Mouse (Mus musculus) MEL (cell line): ENCODE measurements around the gene Abca7. TPM values are rescaled to one million over a fixed set of nuclear protein-coding genes. Genes with fewer than 3 reads are reported as not detected.

Experiments used
- DNase-seq: peaks from one replicate; pipeline ENCODE4 v3.0.0; 2011; ENCODE audit warnings: low read depth, low spot score
- H3K27ac ChIP-seq: 2 replicates; pipeline ENCODE4 v1.5.1; 2012; ENCODE audit warnings: low read depth, mild to moderate bottlenecking, control low read depth, low read length, moderate library complexity; ENCODE audit not compliant: control insufficient read depth
- H3K27me3 ChIP-seq, 2 experiments: fragments of 150-350 bp in 1 of 2; sonication (generic) in 1 of 2; 2 replicates each; pipeline ENCODE4 v1.6.1; 2012; ENCODE audit warnings: low read length in 2 of 2, mild to moderate bottlenecking in 2 of 2, improper control_type of control experiment in 1 of 2, moderate library complexity in 1 of 2; ENCODE audit not compliant: insufficient read depth in 2 of 2, control insufficient read depth in 1 of 2
- H3K36me3 ChIP-seq, 2 experiments: 2 replicates each; pipeline ENCODE4 v1.6.1; 2012 to 2014; ENCODE audit warnings: low read length in 2 of 2, improper control_type of control experiment in 1 of 2, inconsistent platforms in 1 of 2, mild to moderate bottlenecking in 1 of 2; ENCODE audit not compliant: insufficient read depth in 2 of 2, control insufficient read depth in 1 of 2
- H3K4me1 ChIP-seq, 2 experiments: fragments of 150-350 bp in 1 of 2; sonication (generic) in 1 of 2; 2 replicates each; pipeline ENCODE4 v1.6.1; 2012; ENCODE audit warnings: low read length in 2 of 2, improper control_type of control experiment in 1 of 2, mild to moderate bottlenecking in 1 of 2; ENCODE audit not compliant: insufficient read depth in 2 of 2, control insufficient read depth in 1 of 2
- H3K4me3 ChIP-seq, 2 experiments: fragments of 150-350 bp in 1 of 2; sonication (generic) in 1 of 2; 2 replicates each; pipeline ENCODE4 v1.5.1; 2012; ENCODE audit warnings: low read depth in 2 of 2, low read length in 2 of 2, mild to moderate bottlenecking in 2 of 2, moderate library complexity in 2 of 2, control low read depth in 1 of 2, improper control_type of control experiment in 1 of 2; ENCODE audit not compliant: control insufficient read depth in 1 of 2, insufficient read depth in 1 of 2
- H3K79me2 ChIP-seq: 2 replicates; pipeline ENCODE4 v1.6.1; 2012; ENCODE audit warnings: mild to moderate bottlenecking, low read length, moderate library complexity; ENCODE audit not compliant: control insufficient read depth, poor library complexity, insufficient read depth
- H3K9ac ChIP-seq: 2 replicates; pipeline ENCODE4 v1.6.1; 2012; ENCODE audit warnings: low read depth, mild to moderate bottlenecking, control low read depth, low read length, moderate library complexity; ENCODE audit not compliant: control insufficient read depth, poor library complexity, severe bottlenecking
- H3K9me3 ChIP-seq: fragments of 150-350 bp; sonication (generic); replicated peaks from 2 replicates; pipeline ENCODE4 v1.6.1; 2012; ENCODE audit warnings: mild to moderate bottlenecking, low read length, improper control_type of control experiment, moderate library complexity; ENCODE audit not compliant: insufficient read depth
- BHLHE40 ChIP-seq: IDR thresholded peaks from 2 replicates; pipeline ENCODE4 v1.6.1; 2012; ENCODE audit warnings: low read depth, mild to moderate bottlenecking, inconsistent platforms, low read length, improper control_type of control experiment, borderline replicate concordance
- CTCF ChIP-seq, 3 experiments: IDR thresholded peaks in 2 of 3; conservative IDR thresholded peaks in 1 of 3; 2 replicates each; pipeline ENCODE4 v1.5.1; 2011 to 2012; ENCODE audit warnings: low read length in 3 of 3, low read depth in 2 of 3, mild to moderate bottlenecking in 2 of 3, improper control_type of control experiment in 1 of 3, inconsistent platforms in 1 of 3, mixed read lengths in 1 of 3, moderate library complexity in 1 of 3; ENCODE audit not compliant: control insufficient read depth in 1 of 3, insufficient read depth in 1 of 3, poor library complexity in 1 of 3, severe bottlenecking in 1 of 3
- E2F4 ChIP-seq: IDR thresholded peaks from 2 replicates; pipeline ENCODE4 v1.6.1; 2011; ENCODE audit warnings: low read depth, low read length, improper control_type of control experiment, borderline replicate concordance
- ETS1 ChIP-seq: IDR thresholded peaks from 2 replicates; pipeline ENCODE4 v1.6.1; 2012; ENCODE audit warnings: low read depth, mild to moderate bottlenecking, inconsistent platforms, low read length, improper control_type of control experiment, moderate library complexity
- GATA1 ChIP-seq: IDR thresholded peaks from 2 replicates; pipeline ENCODE4 v1.6.1; 2011; ENCODE audit warnings: low read depth, low read length, improper control_type of control experiment
- JUND ChIP-seq: IDR thresholded peaks from 2 replicates; pipeline ENCODE4 v1.6.1; 2011; ENCODE audit warnings: low read depth, mild to moderate bottlenecking, improper control_type of control experiment, low read length
- MAFK ChIP-seq: IDR thresholded peaks from 2 replicates; pipeline ENCODE4 v1.6.1; 2011; ENCODE audit warnings: low read depth, mild to moderate bottlenecking, low read length, improper control_type of control experiment, borderline replicate concordance
- MAX ChIP-seq: IDR thresholded peaks from 2 replicates; pipeline ENCODE4 v1.6.1; 2011; ENCODE audit warnings: low read length, improper control_type of control experiment
- MAZ ChIP-seq: IDR thresholded peaks from 2 replicates; pipeline ENCODE4 v1.6.1; 2012; ENCODE audit warnings: low read depth, mild to moderate bottlenecking, inconsistent platforms, low read length, improper control_type of control experiment
- MXI1 ChIP-seq: IDR thresholded peaks from 2 replicates; pipeline ENCODE4 v1.6.1; 2011; ENCODE audit warnings: mild to moderate bottlenecking, low read depth, low read length, improper control_type of control experiment
- MYB ChIP-seq: IDR thresholded peaks from 2 replicates; pipeline ENCODE4 v1.6.1; 2011; ENCODE audit warnings: mild to moderate bottlenecking, low read depth, low read length, improper control_type of control experiment
- POLR2A ChIP-seq, 2 experiments: IDR thresholded peaks; 2 replicates each; pipeline ENCODE4 v1.6.1; 2011 to 2012; ENCODE audit warnings: low read length in 2 of 2, mild to moderate bottlenecking in 2 of 2, control low read depth in 1 of 2, improper control_type of control experiment in 1 of 2, low read depth in 1 of 2, moderate library complexity in 1 of 2; ENCODE audit not compliant: control insufficient read depth in 1 of 2, insufficient read depth in 1 of 2, poor library complexity in 1 of 2
- POLR2AphosphoS2 ChIP-seq: IDR thresholded peaks from 2 replicates; pipeline ENCODE4 v1.6.1; 2011; ENCODE audit warnings: low read length, improper control_type of control experiment
- POLR2AphosphoS5 ChIP-seq: IDR thresholded peaks from 2 replicates; pipeline ENCODE4 v1.6.1; 2012; ENCODE audit warnings: low read depth, borderline replicate concordance, mild to moderate bottlenecking, inconsistent platforms, low read length, moderate library complexity, mixed read lengths
- RAD21 ChIP-seq: IDR thresholded peaks from 2 replicates; pipeline ENCODE4 v1.6.1; 2011; ENCODE audit warnings: mild to moderate bottlenecking, low read depth, low read length, improper control_type of control experiment
- RCOR1 ChIP-seq: IDR thresholded peaks from 2 replicates; pipeline ENCODE4 v1.6.1; 2012; ENCODE audit warnings: low read depth, mild to moderate bottlenecking, inconsistent platforms, low read length, improper control_type of control experiment
- SIN3A ChIP-seq: IDR thresholded peaks from 2 replicates; pipeline ENCODE4 v1.6.1; 2012; ENCODE audit warnings: low read length, improper control_type of control experiment, inconsistent platforms
- SMC3 ChIP-seq: IDR thresholded peaks from 2 replicates; pipeline ENCODE4 v1.6.1; 2011; ENCODE audit warnings: low read depth, low read length, improper control_type of control experiment
- TBP ChIP-seq: IDR thresholded peaks from 2 replicates; pipeline ENCODE4 v1.8.0; 2011; ENCODE audit warnings: low read depth, low read length, improper control_type of control experiment
- TCF12 ChIP-seq: IDR thresholded peaks from 2 replicates; pipeline ENCODE4 v1.6.1; 2014; ENCODE audit warnings: low read depth, mild to moderate bottlenecking, inconsistent platforms, low read length, improper control_type of control experiment, moderate library complexity
- UBTF ChIP-seq: IDR thresholded peaks from 2 replicates; pipeline ENCODE4 v1.6.1; 2012; ENCODE audit warnings: low read depth, mild to moderate bottlenecking, inconsistent platforms, low read length, improper control_type of control experiment, moderate library complexity, borderline replicate concordance; ENCODE audit not compliant: insufficient read depth
- USF1 ChIP-seq: IDR thresholded peaks from 2 replicates; pipeline ENCODE4 v1.6.1; 2014; ENCODE audit warnings: low read depth, mild to moderate bottlenecking, inconsistent platforms, low read length, improper control_type of control experiment, moderate library complexity
- USF2 ChIP-seq, 2 experiments: IDR thresholded peaks; 2 replicates each; pipeline ENCODE4 v1.6.1; 2011 to 2012; ENCODE audit warnings: improper control_type of control experiment in 2 of 2, low read length in 2 of 2, borderline replicate concordance in 1 of 2, inconsistent platforms in 1 of 2, low read depth in 1 of 2, mild to moderate bottlenecking in 1 of 2; ENCODE audit not compliant: insufficient read depth in 1 of 2
- ZC3H11A ChIP-seq: IDR thresholded peaks from 2 replicates; pipeline ENCODE4 v1.6.1; 2012; ENCODE audit warnings: low read depth, mild to moderate bottlenecking, inconsistent platforms, low read length, improper control_type of control experiment
- ZKSCAN1 ChIP-seq: IDR thresholded peaks from 2 replicates; pipeline ENCODE4 v1.6.1; 2012; ENCODE audit warnings: low read depth, mild to moderate bottlenecking, inconsistent platforms, low read length, improper control_type of control experiment, moderate library complexity
- polyA plus RNA-seq, 2 experiments: library from polyadenylated mRNA; stranded (reverse) in 1 of 2; unstranded in 1 of 2; fragments of >175 nt in 1 of 2; fragments of >200 nt in 1 of 2; gene quantifications; 2 replicates each; pipeline versions ENCODE4 v1.2.1 to v1.2.4; 2012; ENCODE audit warnings: low replicate concordance in 2 of 2, low read depth in 1 of 2; ENCODE audit not compliant: insufficient read length in 2 of 2, insufficient read depth in 1 of 2, missing spikeins in 1 of 2
- total RNA-seq: library from RNA; depleted of rRNA; stranded (reverse); fragments of 300-350 nt; gene quantifications from 2 replicates; pipeline ENCODE4 v1.2.3, GENCODE M21; 2012

The Abca7 gene
- total and polyA plus RNA-seq, 3 experiments, result 7.7 to 16.8 TPM; not detected in 1

GRCm38 (mm10) chr10:80033511-80034391 is 37.5 kb downstream of the Abca7 start:
- Histone ChIP-seq H3K36me3 (peaks cover 0 to 26% of the 10 kb centered on the region in 2 experiments; a peak in 3 of 4 replicates), H3K9ac (peak overlapping the region; percentile 58)

DNA sequence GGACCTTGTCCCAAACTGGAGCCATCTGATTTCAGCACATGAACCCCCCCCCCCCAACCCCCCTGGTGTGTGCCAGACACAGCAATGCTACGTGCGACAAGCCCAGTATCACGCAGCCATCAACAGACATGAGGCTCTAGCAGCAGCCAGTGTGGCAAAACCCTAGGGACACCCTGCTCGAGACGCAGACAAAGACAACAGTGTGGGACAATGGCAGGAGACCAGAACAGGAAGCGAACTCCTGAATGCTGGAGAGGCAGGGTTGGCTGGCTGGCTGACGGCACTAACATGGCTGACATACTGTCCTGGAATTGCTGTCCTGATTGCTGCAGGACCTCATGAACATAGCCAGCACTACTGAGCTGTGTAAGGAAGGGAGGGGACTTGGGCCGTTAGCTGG is 38.9 kb downstream of the Abca7 start:
- H3K79me2 ChIP-seq, result peaks cover 19% of the 10 kb centered on the region
- H3K27me3 ChIP-seq, result no peaks in the 10 kb centered on the region
- H3K27ac ChIP-seq, result no peak overlapping the region
- peaks cover 0 to 29% of the 10 kb centered on the region in 2 experiments; a peak in 3 of 4 replicates for H3K36me3 ChIP-seq
- H3K9ac ChIP-seq, result no peak overlapping the region
- DNase-seq, result no peak
- H3K9me3 ChIP-seq, result no peaks in the 10 kb centered on the region
- peaks cover 7 to 40% of the 10 kb centered on the region in 2 experiments; a peak in 3 of 4 replicates for H3K4me1 ChIP-seq
- TF ChIP-seq MAFK (no peak), MYB (no peak), USF2 (IDR thresholded peaks at IDR 0.05; ENCODE audit: borderline replicate concordance in 1 of 2, insufficient read depth in 1 of 2, low read depth in 1 of 2, low read length in 2 of 2) (no peak), USF1 (no peak), ZC3H11A (no peak), GATA1 (no peak), RCOR1 (no peak), POLR2AphosphoS2 (no peak; the same call in 1 of the 2 replicates), ZKSCAN1 (no peak), UBTF (no peak), ETS1 (no peak), JUND (no peak), TBP (no peak), TCF12 (no peak), CTCF (IDR thresholded peaks at IDR 0.05 in 2 of 3, conservative IDR thresholded peaks at IDR 0.05 in 1 of 3; ENCODE audit: control insufficient read depth in 1 of 3, insufficient read depth in 1 of 3, low read depth in 2 of 3, low read length in 3 of 3, poor library complexity in 1 of 3, severe bottlenecking in 1 of 3) (no peak), E2F4 (no peak), POLR2A (IDR thresholded peaks at IDR 0.05; ENCODE audit: control insufficient read depth in 1 of 2, insufficient read depth in 1 of 2, low read depth in 1 of 2, low read length in 2 of 2, poor library complexity in 1 of 2) (no peak), MXI1 (no peak), POLR2AphosphoS5 (no peak), SMC3 (no peak)
- no peak overlapping the region for H3K4me3 ChIP-seq

More at GRCm38 (mm10) chr10:80033511-80034391, 37.5 kb downstream of the Abca7 start:
- Histone ChIP-seq H3K27me3 (no peaks in the 10 kb centered on the region), H3K27ac (peak overlapping the region; percentile 95), H3K4me1 (peaks cover 7 to 36% of the 10 kb centered on the region in 2 experiments; a peak in 3 of 4 replicates), H3K4me3 (0 out of 4 replicates have a peak overlapping the region, but pooled peaks of 1 of the 2 experiments have one; percentile 5), H3K9me3 (no peaks in the 10 kb centered on the region), H3K79me2 (peaks cover 11% of the 10 kb centered on the region)
- TF ChIP-seq BHLHE40 (no peak), USF2 (IDR thresholded peaks at IDR 0.05; ENCODE audit: borderline replicate concordance in 1 of 2, insufficient read depth in 1 of 2, low read depth in 1 of 2, low read length in 2 of 2) (no peak), SIN3A (no peak), CTCF (IDR thresholded peaks at IDR 0.05 in 2 of 3, conservative IDR thresholded peaks at IDR 0.05 in 1 of 3; ENCODE audit: control insufficient read depth in 1 of 3, insufficient read depth in 1 of 3, low read depth in 2 of 3, low read length in 3 of 3, poor library complexity in 1 of 3, severe bottlenecking in 1 of 3) (peak in 2 of 3 experiments; percentile 51 to 54; a peak in 5 of 6 replicates), ZKSCAN1 (no peak), POLR2AphosphoS2 (peak; percentile 63; the same call in 1 of the 2 replicates), MXI1 (no peak), MAZ (0 out of 2 replicates have a peak, but pooled peaks have one; percentile 35), MAFK (no peak), POLR2A (IDR thresholded peaks at IDR 0.05; ENCODE audit: control insufficient read depth in 1 of 2, insufficient read depth in 1 of 2, low read depth in 1 of 2, low read length in 2 of 2, poor library complexity in 1 of 2) (peak in 1 of 2 experiments; percentile 35; a peak in 1 of 4 replicates), RAD21 (peak; percentile 26; the same call in 1 of the 2 replicates), UBTF (no peak), SMC3 (peak; percentile 30), MAX (no peak), TCF12 (no peak)
- DNase-seq, result peak; percentile 57
